Mouse (Mus musculus): ENCODE results near the gene Hrk. TPM values are rescaled to one million over a fixed set of nuclear protein-coding genes. Genes with fewer than 3 reads are reported as not detected.

The Hrk gene
- polyA plus RNA-seq, 1 experiment from 2014 or later = not detected

DNA sequence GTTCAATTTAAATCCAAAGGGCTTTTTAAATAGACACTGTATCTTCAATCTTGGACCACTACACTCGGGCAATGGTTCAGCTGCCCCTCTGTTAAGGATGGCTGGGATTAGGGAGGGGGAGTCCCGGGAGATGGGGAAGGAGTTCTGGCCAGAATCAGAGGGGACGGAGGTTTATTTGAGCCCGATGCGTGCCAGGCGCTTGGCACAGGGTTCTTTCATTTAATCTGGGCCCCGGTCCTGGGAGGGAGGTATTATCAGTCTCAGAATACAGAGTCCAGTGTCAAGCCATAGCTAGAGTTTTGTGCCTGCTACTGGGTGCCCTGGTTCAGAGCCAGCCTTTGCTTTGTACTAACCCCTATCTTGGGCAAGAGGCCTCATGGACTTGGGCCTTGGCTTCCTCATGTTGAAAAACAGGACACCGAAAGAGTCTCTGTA, 3.1 kb downstream of the Hrk start:
- Histone ChIP-seq H3K27ac (ENCODE audit: low read depth) (no peak overlapping the region), H3K9me3 (ENCODE audit: low read length) (no peaks in the 10 kb centered on the region), H3K4me1 (ENCODE audit: insufficient read depth) (peaks cover 13% of the 10 kb centered on the region), H3K36me3 (replicated peaks; ENCODE audit: insufficient read depth, low read length) (no peaks in the 10 kb centered on the region), H3K9ac (replicated peaks) (no peak overlapping the region), H3K4me2 (ENCODE audit: low read depth, low read length) (no peak overlapping the region), H3K27me3 (ENCODE audit: insufficient read depth, low read length) (peaks cover 56% of the 10 kb centered on the region), H3K4me3 (ENCODE audit: low read depth, low read length) (no peak overlapping the region)
- no peak for ATAC-seq
- no peak for DNase-seq
- WGBS (ENCODE audit: insufficient replicate concordance) = 63% methylated on average over 8 of the region's 8 CpGs
- TF ChIP-seq CTCF (IDR thresholded peaks at IDR 0.05; ENCODE audit: low read depth) (no peak), EP300 (IDR thresholded peaks at IDR 0.05; ENCODE audit: low read depth) (no peak)

DNA sequence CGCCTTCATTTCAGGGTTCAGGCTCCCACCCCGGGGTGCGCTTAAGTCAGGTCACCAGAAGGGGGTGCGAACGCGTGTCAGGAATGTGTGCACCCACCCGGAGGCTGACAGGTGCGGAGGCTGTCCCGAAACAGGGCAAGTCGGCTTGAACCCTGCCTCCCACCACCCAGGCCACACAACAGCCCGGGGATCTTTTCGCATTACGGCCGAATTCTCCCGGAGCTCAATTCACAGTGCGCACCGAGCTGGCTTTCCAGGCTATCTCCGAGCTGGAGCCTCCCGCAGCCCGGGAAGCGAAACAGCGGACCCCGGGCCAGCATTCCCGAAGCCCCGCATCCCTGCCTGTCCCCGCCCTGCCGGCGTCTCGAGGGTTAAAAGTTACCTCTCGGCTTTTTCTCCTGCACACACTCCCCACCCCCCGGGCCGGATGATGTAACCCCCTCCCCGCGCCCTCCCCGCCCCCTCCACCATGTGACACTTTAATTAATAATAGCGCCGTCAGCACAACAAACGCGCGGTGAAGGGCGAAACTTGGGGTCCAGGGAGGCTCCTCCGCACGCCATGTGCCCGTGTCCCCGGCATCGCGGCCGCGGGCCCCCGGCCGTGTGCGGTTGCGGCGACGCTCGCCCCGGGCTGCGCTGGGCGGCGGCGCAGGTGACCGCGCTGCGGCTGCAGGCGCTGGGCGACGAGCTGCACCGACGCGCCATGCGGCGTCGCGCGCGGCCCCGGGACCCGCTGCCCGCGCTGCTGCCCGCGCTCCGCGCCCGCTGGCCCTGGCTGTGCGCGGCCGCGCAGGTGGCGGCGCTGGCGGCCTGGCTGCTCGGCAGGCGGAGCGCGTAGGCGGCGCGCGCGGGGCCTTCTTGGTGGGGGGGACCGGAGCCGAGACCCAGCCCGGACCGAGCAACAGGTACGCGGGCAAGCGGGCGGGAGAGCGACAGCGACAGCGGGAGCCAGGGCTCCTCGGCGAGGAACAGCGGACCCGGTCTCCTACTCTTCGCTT, 5.1 kb downstream of the Hrk start:
- Histone ChIP-seq H3K4me1 (ENCODE audit: insufficient read depth) (peaks cover 13% of the 10 kb centered on the region), H3K4me2 (ENCODE audit: low read depth, low read length) (peak overlapping the region; percentile 72), H3K27ac (ENCODE audit: low read depth) (no peak overlapping the region), H3K4me3 (ENCODE audit: low read depth, low read length) (peak overlapping the region; percentile 24), H3K9ac (replicated peaks) (no peak overlapping the region), H3K27me3 (ENCODE audit: insufficient read depth, low read length) (peaks cover 68% of the 10 kb centered on the region), H3K9me3 (ENCODE audit: low read length) (no peaks in the 10 kb centered on the region), H3K36me3 (replicated peaks; ENCODE audit: insufficient read depth, low read length) (no peaks in the 10 kb centered on the region)
- WGBS (ENCODE audit: insufficient replicate concordance) = 2% methylated on average over 88 of the region's 117 CpGs
- TF ChIP-seq EP300 (IDR thresholded peaks at IDR 0.05; ENCODE audit: low read depth) = no peak
- no peak for TF ChIP-seq CTCF (IDR thresholded peaks at IDR 0.05; ENCODE audit: low read depth)
- DNase-seq = peak; percentile 28
- ATAC-seq = peak; percentile 29; the same call in 1 of the 2 replicates

- H3K9ac ChIP-seq (replicated peaks) = no peak overlapping the region
- H3K27ac ChIP-seq (ENCODE audit: low read depth) = no peak overlapping the region
- no peak for TF ChIP-seq EP300 (IDR thresholded peaks at IDR 0.05; ENCODE audit: low read depth)
- peak; percentile 34 for TF ChIP-seq CTCF (IDR thresholded peaks at IDR 0.05; ENCODE audit: low read depth)
- ATAC-seq (no peak), DNase-seq (peak; percentile 24)
- H3K9me3 ChIP-seq (ENCODE audit: low read length) = peaks cover 4% of the 10 kb centered on the region; the same call in 1 of the 2 replicates
- WGBS (ENCODE audit: insufficient replicate concordance) = 2% methylated on average over 25 of the region's 25 CpGs
- H3K4me3 ChIP-seq (ENCODE audit: low read depth, low read length) = peak overlapping the region; percentile 42; the same call in 1 of the 2 replicates
- H3K36me3 ChIP-seq (replicated peaks; ENCODE audit: insufficient read depth, low read length) = no peaks in the 10 kb centered on the region
- H3K4me1 ChIP-seq (ENCODE audit: insufficient read depth) = peaks cover 13% of the 10 kb centered on the region
- H3K27me3 ChIP-seq (ENCODE audit: insufficient read depth, low read length) = peaks cover 75% of the 10 kb centered on the region
- H3K4me2 ChIP-seq (ENCODE audit: low read depth, low read length) = peak overlapping the region; percentile 69
Measured at GRCm38 (mm10) chr5:118170888-118171529, 6.6 kb downstream of the Hrk start.

DNA sequence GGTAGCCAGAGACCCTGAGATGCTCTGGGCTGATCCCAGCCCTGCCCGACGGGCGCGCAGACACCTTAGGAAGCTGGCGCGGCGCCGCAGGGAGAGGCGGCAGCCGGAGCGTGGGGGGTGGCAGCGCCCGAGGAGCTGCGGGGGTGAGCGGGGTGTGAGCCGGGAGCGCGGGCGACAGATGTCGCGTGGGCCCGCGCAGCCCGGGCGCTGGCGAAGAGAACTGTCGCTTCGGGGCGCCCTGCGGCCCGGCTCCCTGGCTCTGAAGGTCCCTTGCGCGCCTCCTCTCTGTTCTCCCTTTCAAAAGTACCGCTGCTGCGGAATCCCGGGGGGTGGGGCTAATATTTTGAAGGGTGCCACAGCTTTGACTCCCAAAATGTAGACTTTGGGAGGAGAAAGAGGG, 7.2 kb downstream of the Hrk start:
- Histone ChIP-seq H3K4me3 (ENCODE audit: low read depth, low read length) (peak overlapping the region; percentile 42), H3K27ac (ENCODE audit: low read depth) (no peak overlapping the region), H3K4me2 (ENCODE audit: low read depth, low read length) (peak overlapping the region; percentile 69), H3K9me3 (ENCODE audit: low read length) (peaks cover 4% of the 10 kb centered on the region; the same call in 1 of the 2 replicates), H3K9ac (replicated peaks) (no peak overlapping the region), H3K4me1 (ENCODE audit: insufficient read depth) (peaks cover 13% of the 10 kb centered on the region), H3K27me3 (ENCODE audit: insufficient read depth, low read length) (peaks cover 75% of the 10 kb centered on the region), H3K36me3 (replicated peaks; ENCODE audit: insufficient read depth, low read length) (no peaks in the 10 kb centered on the region)
- DNase-seq = no peak
- under 1% methylated on average over 36 of the region's 36 CpGs for WGBS (ENCODE audit: insufficient replicate concordance)
- ATAC-seq = no peak
- TF ChIP-seq CTCF (IDR thresholded peaks at IDR 0.05; ENCODE audit: low read depth) (no peak), EP300 (IDR thresholded peaks at IDR 0.05; ENCODE audit: low read depth) (no peak)

GRCm38 (mm10) chr5:118172078-118172723, 7.8 kb downstream of the Hrk start:
- Histone ChIP-seq H3K4me1 (ENCODE audit: insufficient read depth) (peaks cover 13% of the 10 kb centered on the region), H3K36me3 (replicated peaks; ENCODE audit: insufficient read depth, low read length) (no peaks in the 10 kb centered on the region), H3K9ac (replicated peaks) (no peak overlapping the region), H3K9me3 (ENCODE audit: low read length) (peaks cover 4% of the 10 kb centered on the region; the same call in 1 of the 2 replicates), H3K27ac (ENCODE audit: low read depth) (no peak overlapping the region), H3K27me3 (ENCODE audit: insufficient read depth, low read length) (peaks cover 77% of the 10 kb centered on the region), H3K4me2 (ENCODE audit: low read depth, low read length) (peak overlapping the region; percentile 69), H3K4me3 (ENCODE audit: low read depth, low read length) (peak overlapping the region; percentile 42)
- WGBS (ENCODE audit: insufficient replicate concordance) = under 1% methylated on average over 27 of the region's 27 CpGs
- TF ChIP-seq EP300 (IDR thresholded peaks at IDR 0.05; ENCODE audit: low read depth) (no peak), CTCF (IDR thresholded peaks at IDR 0.05; ENCODE audit: low read depth) (no peak)
- ATAC-seq (no peak), DNase-seq (no peak)
